Mouse (Mus musculus): ENCODE measurements around the gene Loxl1.

DNA sequence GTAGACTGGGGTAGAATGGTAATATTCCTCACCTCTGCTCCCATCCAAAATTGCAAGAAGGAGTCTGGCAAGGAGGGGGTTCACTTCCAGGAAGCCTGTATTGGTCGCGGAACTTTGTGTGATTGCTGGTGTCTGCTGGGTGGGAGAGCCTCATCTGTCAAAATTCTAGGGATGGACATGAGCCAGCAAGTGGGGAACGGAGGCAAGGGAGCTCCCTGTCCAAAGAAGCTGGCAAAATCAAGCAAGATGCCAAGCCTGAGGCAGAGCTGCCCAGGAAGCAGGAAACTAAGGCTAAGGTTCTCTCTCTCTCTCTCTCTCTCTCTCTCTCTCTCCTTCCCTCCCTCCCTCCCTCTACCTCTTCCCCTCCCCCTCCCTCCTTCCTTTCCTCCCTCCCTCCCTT lies 4.4 kb upstream of the Loxl1 start:
- TF ChIP-seq POLR2A (IDR thresholded peaks at IDR 0.05; ENCODE audit: insufficient read depth, low read length) = no peak
- TF ChIP-seq EP300 (IDR thresholded peaks at IDR 0.05; ENCODE audit: insufficient read depth, low read depth, low read length) = no peak
